7 mouse cellular contexts compared by ENCODE assay signal in genomic region chr8:122444058-122444748, GRCm38 (mm10). TPM values are rescaled to one million over a fixed set of nuclear protein-coding genes. Genes with fewer than 3 reads are reported as not detected.
DNase-seq lines count a peak whose midpoint lies in the region; ATAC-seq and TF ChIP-seq lines count a peak whose summit lies in the region.

No protein-coding gene starts in this region.

- no peak for TF ChIP-seq CTCF in intestine, postnatal 0 days (IDR thresholded peaks at IDR 0.05; ENCODE audit: low read depth)

- peaks cover 10% of the 10 kb centered on the region; the same call in 1 of the 2 replicates for H3K36me3 ChIP-seq in intestine, postnatal 0 days (ENCODE audit: control insufficient read depth, insufficient read depth)
- H3K36me3 ChIP-seq in midbrain, embryonic 10.5 days = peaks cover 10% of the 10 kb centered on the region

- H3K9me3 ChIP-seq in intestine, postnatal 0 days (ENCODE audit: control insufficient read depth) = no peaks in the 10 kb centered on the region
- no peaks in the 10 kb centered on the region for H3K9me3 ChIP-seq in midbrain, embryonic 10.5 days (replicated peaks)

- 2% methylated on average over 19 of the region's 19 CpGs for WGBS in intestine, postnatal 0 days
- 53% methylated on average over 19 of the region's 19 CpGs for WGBS in midbrain, embryonic 10.5 days

- peak; percentile 87 for DNase-seq in adrenal gland, postnatal 10 days
- DNase-seq in embryo, embryonic 9.5 days (ENCODE audit: extremely low spot score) = peak; percentile 37
- peak; percentile 77 to 79 for DNase-seq in gastrocnemius, postnatal 36 days
- DNase-seq in left cerebral cortex, postnatal 36 days (ENCODE audit: low spot score in 2 of 2) = peak; percentile 74 to 83
- peak; percentile 60 for DNase-seq in midbrain, embryonic 10.5 days (ENCODE audit: low spot score)
- DNase-seq in right cerebral cortex, postnatal 4 days = peak; percentile 84

- H3K4me2 ChIP-seq in intestine, postnatal 0 days (replicated peaks; ENCODE audit: low read depth) = peak overlapping the region; percentile 99

- no peaks in the 10 kb centered on the region for H3K27me3 ChIP-seq in intestine, postnatal 0 days (replicated peaks; ENCODE audit: control insufficient read depth, insufficient read depth, low read length)
- H3K27me3 ChIP-seq in midbrain, embryonic 10.5 days (ENCODE audit: low read depth, poor library complexity, severe bottlenecking) = no peaks in the 10 kb centered on the region

- peaks cover 3% of the 10 kb centered on the region; the same call in 1 of the 2 replicates for H3K4me1 ChIP-seq in intestine, postnatal 0 days (replicated peaks; ENCODE audit: control insufficient read depth, insufficient read depth, low read length)
- H3K4me1 ChIP-seq in midbrain, embryonic 10.5 days = peaks cover 34% of the 10 kb centered on the region

- H3K9ac ChIP-seq in intestine, postnatal 0 days (ENCODE audit: low read depth, low read length) = peak overlapping the region; percentile 64

- intact Hi-C loops in gastrocnemius, postnatal 36 days (cut with DNase I) = loop anchor here (5.0 to 10.0 kb wide), 2 partner anchors 107 to 1669 kb away; no protein-coding TSS in a partner anchor
- intact Hi-C loops in left cerebral cortex, postnatal 36 days (cut with DNase I) = loop anchor here (1.0 kb wide), 1 partner anchor 30 kb away; no protein-coding TSS in a partner anchor

- peak; percentile 64 for ATAC-seq in intestine, postnatal 0 days

- peak overlapping the region; percentile 58 for H3K4me3 ChIP-seq in intestine, postnatal 0 days (ENCODE audit: low read depth, low read length)
- H3K4me3 ChIP-seq in midbrain, embryonic 10.5 days = peak overlapping the region; percentile 87

- H3K27ac ChIP-seq in intestine, postnatal 0 days (ENCODE audit: low read depth, low read length) = peak overlapping the region; percentile 93
- peak overlapping the region; percentile 93 for H3K27ac ChIP-seq in midbrain, embryonic 10.5 days (replicated peaks)

RNA-seq across cellular contexts. Expression of gene Mvd, which starts 1.0 kb away (rescaled TPM):
- total RNA-seq in adrenal gland, postnatal 10 days (2021) = 1 to 10 TPM; 7.4 to 8.0 TPM
- total RNA-seq in gastrocnemius, postnatal 36 days (2021) = 1 to 10 TPM; 3.9 to 4.1 TPM
- 18.7 and 19.2 TPM in 2 replicates for polyA plus RNA-seq in intestine, postnatal 0 days (2015; fragmentation: Nextera tagmentation; extraction: Ambion mirVana)
- total RNA-seq in left cerebral cortex, postnatal 36 days (2021) = 10 to 100 TPM; 20.5 to 30.8 TPM
- 60.3 and 60.7 TPM in 2 replicates for polyA plus RNA-seq in midbrain, embryonic 10.5 days (2016; fragmentation: Nextera tagmentation; extraction: Ambion mirVana)

RNA-seq across cellular contexts. Expression of gene Cyba, which starts 11.5 kb away (rescaled TPM):
- total RNA-seq in adrenal gland, postnatal 10 days (2021) = 10 to 100 TPM; 38.6 to 40.1 TPM
- total RNA-seq in gastrocnemius, postnatal 36 days (2021) = 1 to 10 TPM; 7.5 to 7.7 TPM
- polyA plus RNA-seq in intestine, postnatal 0 days (2015; fragmentation: Nextera tagmentation; extraction: Ambion mirVana) = 292 and 312 TPM in 2 replicates
- total RNA-seq in left cerebral cortex, postnatal 36 days (2021) = 1 to 10 TPM; 7.9 TPM
- polyA plus RNA-seq in midbrain, embryonic 10.5 days (2016; fragmentation: Nextera tagmentation; extraction: Ambion mirVana) = 75.8 and 80.9 TPM in 2 replicates

RNA-seq across cellular contexts. Expression of gene Snai3, which starts 16.3 kb away (rescaled TPM):
- 1 to 10 TPM in 1 of 2 experiments, under 1 TPM in 1; 0.27 to 1.5 TPM for total RNA-seq in adrenal gland, postnatal 10 days (2021)
- 10 to 100 TPM in 1 of 2 experiments, 1 to 10 TPM in 1; 6.8 to 13.3 TPM for total RNA-seq in gastrocnemius, postnatal 36 days (2021)
- polyA plus RNA-seq in intestine, postnatal 0 days (2015; fragmentation: Nextera tagmentation; extraction: Ambion mirVana) = 0.33 and 0.46 TPM in 2 replicates
- total RNA-seq in left cerebral cortex, postnatal 36 days (2021) = under 1 TPM; 0.57 to 0.84 TPM
- polyA plus RNA-seq in midbrain, embryonic 10.5 days (2016; fragmentation: Nextera tagmentation; extraction: Ambion mirVana) = 0.07 TPM in 1 of 2 replicates, not detected in the other

RNA-seq across cellular contexts. Expression of gene Il17c, which starts 22.4 kb away (rescaled TPM):
- not detected for total RNA-seq in adrenal gland, postnatal 10 days (2021)
- not detected for total RNA-seq in gastrocnemius, postnatal 36 days (2021)
- polyA plus RNA-seq in intestine, postnatal 0 days (2015; fragmentation: Nextera tagmentation; extraction: Ambion mirVana) = not detected in 2 replicates
- not detected for total RNA-seq in left cerebral cortex, postnatal 36 days (2021)
- not detected in 2 replicates for polyA plus RNA-seq in midbrain, embryonic 10.5 days (2016; fragmentation: Nextera tagmentation; extraction: Ambion mirVana)

RNA-seq across cellular contexts. Expression of gene Rnf166, which starts 31.7 kb away (rescaled TPM):
- total RNA-seq in adrenal gland, postnatal 10 days (2021) = 10 to 100 TPM; 40.4 to 42.0 TPM
- 10 to 100 TPM; 29.2 to 30.6 TPM for total RNA-seq in gastrocnemius, postnatal 36 days (2021)
- polyA plus RNA-seq in intestine, postnatal 0 days (2015; fragmentation: Nextera tagmentation; extraction: Ambion mirVana) = 22.7 and 22.8 TPM in 2 replicates
- 10 to 100 TPM; 32.2 to 38.9 TPM for total RNA-seq in left cerebral cortex, postnatal 36 days (2021)
- 31.7 and 35.6 TPM in 2 replicates for polyA plus RNA-seq in midbrain, embryonic 10.5 days (2016; fragmentation: Nextera tagmentation; extraction: Ambion mirVana)

Comparison
In these comparisons a context has a peak if more than half of its experiments do, and no peak if none do; other contexts are left out.
1. Peak in every context shown above with its lines: DNase-seq, ATAC-seq, H3K4me3 ChIP-seq and H3K27ac ChIP-seq.
2. DNase-seq: peak in every context shown above with its lines; median percentile 87 in adrenal gland, postnatal 10 days; 84 in right cerebral cortex, postnatal 4 days; 78 in left cerebral cortex, postnatal 36 days; 78 in gastrocnemius, postnatal 36 days; 60 in midbrain, embryonic 10.5 days; 37 in embryo, embryonic 9.5 days.
3. RNA of gene Cyba, which starts 11.5 kb away (total RNA-seq): 38.6 to 40.1 TPM in adrenal gland, postnatal 10 days; 7.9 TPM in left cerebral cortex, postnatal 36 days and 7.5 to 7.7 TPM in gastrocnemius, postnatal 36 days; every median in the first group is over 4 times any median in the second.